Mouse (Mus musculus) liver, embryonic 13.5 days (tissue): ENCODE measurements around the gene Stx1a. TPM values are rescaled to one million over a fixed set of nuclear protein-coding genes. Genes with fewer than 3 reads are reported as not detected.
A peak's percentile ranks its signal among the peaks of the same experiment; 100 is the strongest.

Experiments
- ATAC-seq: fragments of 200-750 bp; cut with Nextera tagmentation; 2 replicates; pipeline ENCODE4 v1.8.0; 2017; ENCODE audit warnings: low read depth, mild to moderate bottlenecking, moderate number of reproducible peaks, moderate library complexity
- DNase-seq: peaks from one replicate; pipeline ENCODE4 v3.0.0; 2022
- H3K27ac ChIP-seq: fragments of 300-500 bp; sonication (generic); 2 replicates; pipeline ENCODE4 v1.5.1; 2015; ENCODE audit warnings: moderate library complexity, mild to moderate bottlenecking, inconsistent platforms
- H3K27me3 ChIP-seq: fragments of 300-500 bp; sonication (generic); 2 replicates; pipeline ENCODE4 v1.6.1; 2015; ENCODE audit warnings: mild to moderate bottlenecking, inconsistent platforms
- H3K36me3 ChIP-seq: fragments of 300-500 bp; sonication (generic); 2 replicates; pipeline ENCODE4 v1.6.1; 2015; ENCODE audit warnings: mild to moderate bottlenecking, inconsistent platforms
- H3K4me1 ChIP-seq: fragments of 300-500 bp; sonication (generic); replicated peaks from 2 replicates; pipeline ENCODE4 v1.6.1; 2015; ENCODE audit warnings: inconsistent platforms
- H3K4me2 ChIP-seq: fragments of 300-500 bp; sonication (generic); 2 replicates; pipeline ENCODE4 v1.6.1; 2015; ENCODE audit warnings: inconsistent platforms, mild to moderate bottlenecking, moderate library complexity
- H3K4me3 ChIP-seq: fragments of 300-500 bp; sonication (generic); replicated peaks from 2 replicates; pipeline ENCODE4 v1.5.1; 2015; ENCODE audit warnings: mild to moderate bottlenecking, inconsistent platforms
- H3K9ac ChIP-seq: fragments of 300-500 bp; sonication (generic); 2 replicates; pipeline ENCODE4 v1.6.1; 2015; ENCODE audit warnings: mild to moderate bottlenecking, inconsistent platforms
- H3K9me3 ChIP-seq: fragments of 300-500 bp; sonication (generic); replicated peaks from 2 replicates; pipeline ENCODE4 v1.6.1; 2016; ENCODE audit warnings: inconsistent platforms
- WGBS: fragments of 180-500 bp; shearing (Covaris S2); methylation state at CpG from one replicate; pipeline ENCODE4 v1.1.7; 2015; ENCODE audit not compliant: insufficient replicate concordance; 5-methylcytosine and 5-hydroxymethylcytosine counted together
- polyA plus RNA-seq: library from polyadenylated mRNA; unstranded; fragments of >200 nt; fragmentation: Nextera tagmentation; extraction: Ambion mirVana; gene quantifications from 2 replicates; pipeline ENCODE4 v1.2.1, GENCODE M21; 2015

Stx1a gene
- 1.3 and 1.5 TPM in 2 replicates for polyA plus RNA-seq

GRCm38 (mm10) chr5:135023344-135024173 is at the start of gene Stx1a:
TSS of gene Stx1a (plus strand) at chr5:135023482.
- Histone ChIP-seq H3K9ac (peak within 1 kb of the TSS; percentile 64), H3K9me3 (no peaks in the 10 kb centered on the region), H3K4me3 (peak within 1 kb of the TSS; percentile 64), H3K36me3 (no peaks in the 10 kb centered on the region), H3K27ac (no peak within 1 kb of the TSS), H3K27me3 (peaks cover 29% of the 10 kb centered on the region), H3K4me2 (peak within 1 kb of the TSS; percentile 86), H3K4me1 (peaks cover 37% of the 10 kb centered on the region)
- ATAC-seq (peak; percentile 88), DNase-seq (peak; percentile 84)
- under 1% methylated on average over 60 of the region's 61 CpGs for WGBS

- DNase-seq (no peak), ATAC-seq (no peak)
- WGBS: 69% methylated on average over 7 of the region's 7 CpGs
- H3K9me3 ChIP-seq: no peaks in the 10 kb centered on the region
- H3K4me1 ChIP-seq: peaks cover 56% of the 10 kb centered on the region
- no peak overlapping the region for H3K9ac ChIP-seq
- H3K27me3 ChIP-seq: no peaks in the 10 kb centered on the region
- H3K4me3 ChIP-seq: no peak overlapping the region
- no peak overlapping the region for H3K4me2 ChIP-seq
- H3K36me3 ChIP-seq: no peaks in the 10 kb centered on the region
- H3K27ac ChIP-seq: peak overlapping the region; percentile 56
Measured at GRCm38 (mm10) chr5:134973526-134973925, 49.8 kb upstream of the Stx1a start.

- Histone ChIP-seq H3K27ac (peak overlapping the region; percentile 56), H3K4me2 (peak overlapping the region; percentile 44)
- 8% methylated on average over 7 of the region's 7 CpGs for WGBS
Measured at GRCm38 (mm10) chr5:134974294-134974693, 49.0 kb upstream of the Stx1a start.

GRCm38 (mm10) chr5:134974921-134975320 is 48.4 kb upstream of the Stx1a start:
- Histone ChIP-seq H3K27ac (0 out of 2 replicates have a peak overlapping the region, but pooled peaks have one; percentile 56), H3K4me2 (no peak overlapping the region), H3K27me3 (no peaks in the 10 kb centered on the region), H3K4me1 (peaks cover 56% of the 10 kb centered on the region), H3K36me3 (no peaks in the 10 kb centered on the region), H3K9ac (no peak overlapping the region), H3K4me3 (no peak overlapping the region), H3K9me3 (no peaks in the 10 kb centered on the region)
- DNase-seq: no peak
- 15% methylated on average over 2 of the region's 2 CpGs for WGBS
- no peak for ATAC-seq

More at GRCm38 (mm10) chr5:134974294-134974693, 49.0 kb upstream of the Stx1a start:
- Histone ChIP-seq H3K9me3 (no peaks in the 10 kb centered on the region), H3K4me1 (peaks cover 56% of the 10 kb centered on the region), H3K9ac (no peak overlapping the region; the same call in 1 of the 2 replicates), H3K36me3 (no peaks in the 10 kb centered on the region), H3K27me3 (no peaks in the 10 kb centered on the region), H3K4me3 (no peak overlapping the region)
- DNase-seq: peak; percentile 28
- peak; percentile 73 for ATAC-seq

- WGBS: 30% methylated on average over 2 of the region's 2 CpGs
- H3K4me1 ChIP-seq: peaks cover 68% of the 10 kb centered on the region
- no peaks in the 10 kb centered on the region for H3K27me3 ChIP-seq
- H3K36me3 ChIP-seq: no peaks in the 10 kb centered on the region
- H3K27ac ChIP-seq: peak overlapping the region; percentile 56
- H3K9ac ChIP-seq: no peak overlapping the region
- no peak overlapping the region for H3K4me3 ChIP-seq
- no peaks in the 10 kb centered on the region for H3K9me3 ChIP-seq
- peak; percentile 44 for DNase-seq
- ATAC-seq: peak; percentile 61
- H3K4me2 ChIP-seq: peak overlapping the region; percentile 42
Measured at GRCm38 (mm10) chr5:134976164-134976563, 47.1 kb upstream of the Stx1a start.

- 0 out of 2 replicates have a peak overlapping the region, but pooled peaks have one; percentile 1 for H3K9ac ChIP-seq
- peak overlapping the region; percentile 42 for H3K4me2 ChIP-seq
- H3K27ac ChIP-seq: peak overlapping the region; percentile 56
- peak; percentile 32; the same call in 1 of the 2 replicates for ATAC-seq
- no peaks in the 10 kb centered on the region for H3K27me3 ChIP-seq
- H3K36me3 ChIP-seq: no peaks in the 10 kb centered on the region
- no peak for DNase-seq
- 29% methylated on average over 14 of the region's 14 CpGs for WGBS
- H3K4me1 ChIP-seq: peaks cover 73% of the 10 kb centered on the region
- H3K9me3 ChIP-seq: no peaks in the 10 kb centered on the region
- no peak overlapping the region for H3K4me3 ChIP-seq
Measured at GRCm38 (mm10) chr5:134976577-134977250, 46.6 kb upstream of the Stx1a start.

- H3K4me1 ChIP-seq: peaks cover 67% of the 10 kb centered on the region
- H3K36me3 ChIP-seq: no peaks in the 10 kb centered on the region
- DNase-seq (no peak), ATAC-seq (no peak)
- WGBS: 26% methylated on average over 4 of the region's 4 CpGs
- no peak overlapping the region for H3K9ac ChIP-seq
- no peaks in the 10 kb centered on the region for H3K9me3 ChIP-seq
- no peak overlapping the region for H3K4me2 ChIP-seq
- no peak overlapping the region for H3K27ac ChIP-seq
- H3K4me3 ChIP-seq: no peak overlapping the region
- no peaks in the 10 kb centered on the region for H3K27me3 ChIP-seq
Measured at GRCm38 (mm10) chr5:134977837-134978236, 45.4 kb upstream of the Stx1a start.

GRCm38 (mm10) chr5:134981149-134981548 is 42.1 kb upstream of the Stx1a start:
- no peak for DNase-seq
- Histone ChIP-seq H3K27me3 (peaks cover 26% of the 10 kb centered on the region), H3K4me3 (no peak overlapping the region), H3K9me3 (no peaks in the 10 kb centered on the region), H3K4me1 (peaks cover 48% of the 10 kb centered on the region), H3K9ac (no peak overlapping the region), H3K27ac (no peak overlapping the region), H3K4me2 (peak overlapping the region; percentile 14; the same call in 1 of the 2 replicates), H3K36me3 (no peaks in the 10 kb centered on the region)
- WGBS: 37% methylated on average over 10 of the region's 10 CpGs
- ATAC-seq: no peak; the same call in 1 of the 2 replicates

GRCm38 (mm10) chr5:134983111-134983510 is 40.2 kb upstream of the Stx1a start:
- Histone ChIP-seq H3K36me3 (no peaks in the 10 kb centered on the region), H3K4me2 (no peak overlapping the region), H3K27ac (no peak overlapping the region), H3K9me3 (no peaks in the 10 kb centered on the region), H3K4me3 (no peak overlapping the region), H3K9ac (no peak overlapping the region), H3K27me3 (peaks cover 46% of the 10 kb centered on the region), H3K4me1 (peaks cover 41% of the 10 kb centered on the region)
- DNase-seq: no peak
- 63% methylated on average over 1 of the region's 1 CpGs for WGBS
- no peak for ATAC-seq

GRCm38 (mm10) chr5:134983771-134984170 is 39.5 kb upstream of the Stx1a start:
- Histone ChIP-seq H3K9ac (no peak overlapping the region), H3K36me3 (no peaks in the 10 kb centered on the region), H3K9me3 (no peaks in the 10 kb centered on the region), H3K4me2 (no peak overlapping the region), H3K4me3 (no peak overlapping the region), H3K27ac (no peak overlapping the region), H3K4me1 (peaks cover 40% of the 10 kb centered on the region), H3K27me3 (peaks cover 52% of the 10 kb centered on the region)
- WGBS: 37% methylated on average over 3 of the region's 3 CpGs
- DNase-seq (no peak), ATAC-seq (no peak)

- H3K9me3 ChIP-seq: no peaks in the 10 kb centered on the region
- H3K4me2 ChIP-seq: peak within 1 kb of the TSS; percentile 51
- H3K27ac ChIP-seq: no peak within 1 kb of the TSS
- no peaks in the 10 kb centered on the region for H3K36me3 ChIP-seq
- ATAC-seq (peak; percentile 43), DNase-seq (no peak)
- H3K27me3 ChIP-seq: peaks cover 71% of the 10 kb centered on the region
- peak within 1 kb of the TSS; percentile 29; the same call in 1 of the 2 replicates for H3K9ac ChIP-seq
- peak within 1 kb of the TSS; percentile 31 for H3K4me3 ChIP-seq
- peaks cover 32% of the 10 kb centered on the region for H3K4me1 ChIP-seq
- WGBS: 5% methylated on average over 25 of the region's 25 CpGs
Measured at GRCm38 (mm10) chr5:134985633-134986297, 37.5 kb upstream of the Stx1a start, which contains the start of gene Cldn3. TSS of gene Cldn3 (plus strand) at chr5:134986214.
